Mouse (Mus musculus): ENCODE results near the gene Mrpl18. TPM values are rescaled to one million over a fixed set of nuclear protein-coding genes. Genes with fewer than 3 reads are reported as not detected.

Gene Mrpl18
- polyA plus RNA-seq, 1 experiment from 2014 or later = 56.2 TPM

Other genes with a start within 250 kb of the Mrpl18 start
- not detected in 3 replicates for gene Slc22a1, start 240.5 kb downstream of the Mrpl18 start, polyA plus RNA-seq (2018)
- 44.5 to 77.5 TPM (median 67.5 TPM) in 3 replicates for gene Igf2r, start 146.7 kb downstream of the Mrpl18 start, polyA plus RNA-seq (2018)
- not detected in 3 replicates for gene Mas1, start 48.2 kb downstream of the Mrpl18 start, polyA plus RNA-seq (2018)
- gene Mrgprh, start 40.3 kb downstream of the Mrpl18 start, polyA plus RNA-seq (2018) = not detected in 3 replicates
- gene Pnldc1, start 6.1 kb downstream of the Mrpl18 start, polyA plus RNA-seq (2018) = 0.09 to 0.41 TPM in 2 of 3 replicates, not detected in the other
- gene Tcp1, start 644 bp downstream of the Mrpl18 start, polyA plus RNA-seq (2018) = 108 to 202 TPM (median 164 TPM) in 3 replicates
- 0.39 TPM in 1 of 3 replicates, not detected in the others for gene Acat3, start 24.3 kb upstream of the Mrpl18 start, polyA plus RNA-seq (2018)
- gene Acat2, start 44.4 kb upstream of the Mrpl18 start, polyA plus RNA-seq (2018) = 7.0 to 21.1 TPM (median 15.6 TPM) in 3 replicates
- 87.5 to 118 TPM (median 87.8 TPM) in 3 replicates for gene Wtap, start 77.8 kb upstream of the Mrpl18 start, polyA plus RNA-seq (2018)
- gene Sod2, start 90.5 kb upstream of the Mrpl18 start, polyA plus RNA-seq (2018) = 43.6 to 99.3 TPM (median 89.5 TPM) in 3 replicates
- gene Gpr31b, start 136.0 kb upstream of the Mrpl18 start, polyA plus RNA-seq (2018) = 0.46 to 2.5 TPM (median 1.6 TPM) in 3 replicates
- 0.30 to 0.32 TPM in 2 of 3 replicates, not detected in the other for gene Tcp10b, start 144.8 kb upstream of the Mrpl18 start, polyA plus RNA-seq (2018)
- gene Unc93a, start 215.5 kb upstream of the Mrpl18 start, polyA plus RNA-seq (2018) = not detected in 3 replicates

Measured in macrophage (primary cell).